Mouse (Mus musculus): ENCODE measurements around the gene Fbxw17.
"Not testable (repeated sequence)": the region's sequence is repeated elsewhere in the genome, so short reads cannot be mapped to it uniquely, and the experiment has no call there.

Fbxw17 gene

DNA sequence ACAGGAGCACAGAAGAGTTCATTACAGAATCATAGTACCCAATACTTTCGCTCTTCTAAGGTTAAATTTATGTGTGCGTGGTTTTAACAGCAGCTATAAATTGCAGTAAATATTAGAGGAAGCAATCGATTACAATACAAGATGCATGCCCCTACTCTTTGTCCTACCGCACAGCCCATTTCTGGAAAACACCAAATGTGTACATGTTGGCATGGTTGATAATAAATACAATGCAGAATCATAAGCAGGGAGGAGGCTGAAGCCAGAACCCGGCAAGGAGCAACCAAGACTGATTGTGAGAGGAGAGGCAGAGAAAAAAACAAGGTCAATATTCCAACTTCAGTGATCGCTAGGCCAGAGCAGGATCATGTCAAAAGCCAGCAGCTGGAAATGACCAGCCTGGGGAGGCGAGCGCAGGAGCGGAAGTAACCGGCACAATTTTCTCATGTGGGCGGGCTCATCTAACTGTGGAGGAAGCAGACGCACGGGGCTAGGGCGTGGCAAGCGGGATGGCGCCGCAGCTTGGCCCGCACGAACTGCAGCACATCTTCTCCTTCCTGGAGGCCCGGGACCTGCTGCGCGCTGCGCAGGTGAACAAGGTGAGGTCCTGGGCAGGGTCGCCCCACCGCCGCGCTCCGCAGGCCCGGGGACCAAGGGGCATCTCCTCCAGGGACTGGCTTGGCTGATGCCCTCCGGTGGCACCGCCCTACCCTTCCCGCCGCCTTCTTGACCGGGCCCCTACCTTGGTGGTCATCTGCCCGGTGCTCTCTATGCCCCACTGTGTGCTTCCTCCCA, at the start of gene Fbxw17:
Fbxw17 (plus strand) TSS at position 476 of the 795 bp plus-strand sequence.
- DNase-seq = peak; percentile 63 to 69

DNA sequence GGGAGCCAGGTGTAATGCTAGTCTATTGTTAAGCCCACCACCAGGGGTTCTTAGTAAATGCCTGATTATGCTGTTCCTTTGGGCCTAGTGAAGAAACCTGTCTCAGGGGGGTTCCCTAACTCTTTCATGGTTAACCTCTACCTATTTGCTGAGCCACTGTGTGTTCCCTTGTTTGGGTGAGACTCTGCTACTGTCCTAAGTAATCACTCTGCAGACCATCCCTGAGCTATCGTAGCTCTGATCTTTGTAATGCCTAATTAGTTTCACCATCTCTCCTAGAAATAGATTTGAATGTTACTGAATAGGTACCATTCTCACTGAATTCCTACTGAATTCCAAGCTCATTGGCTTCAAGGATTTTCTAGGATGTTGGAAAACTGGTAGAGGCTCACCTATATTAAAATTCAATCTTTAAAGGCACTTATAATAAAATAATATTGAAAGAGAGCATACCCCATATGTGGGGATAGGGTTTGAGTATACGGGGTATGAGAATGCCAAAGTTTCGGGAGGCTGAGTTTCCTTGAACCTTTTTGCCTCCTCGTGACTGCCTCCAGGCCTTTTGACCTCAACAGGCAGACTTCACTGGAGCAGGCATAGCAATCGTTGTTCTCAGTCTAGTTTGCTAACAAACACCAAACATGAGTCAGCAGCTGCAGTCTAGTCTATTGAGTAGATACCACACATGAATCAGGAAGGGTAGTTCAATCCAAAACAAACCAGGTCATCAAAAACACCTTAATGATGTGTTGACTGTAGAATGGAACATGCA, 44.5 kb upstream of the Fbxw17 start:
- not testable (repeated sequence) for DNase-seq

DNA sequence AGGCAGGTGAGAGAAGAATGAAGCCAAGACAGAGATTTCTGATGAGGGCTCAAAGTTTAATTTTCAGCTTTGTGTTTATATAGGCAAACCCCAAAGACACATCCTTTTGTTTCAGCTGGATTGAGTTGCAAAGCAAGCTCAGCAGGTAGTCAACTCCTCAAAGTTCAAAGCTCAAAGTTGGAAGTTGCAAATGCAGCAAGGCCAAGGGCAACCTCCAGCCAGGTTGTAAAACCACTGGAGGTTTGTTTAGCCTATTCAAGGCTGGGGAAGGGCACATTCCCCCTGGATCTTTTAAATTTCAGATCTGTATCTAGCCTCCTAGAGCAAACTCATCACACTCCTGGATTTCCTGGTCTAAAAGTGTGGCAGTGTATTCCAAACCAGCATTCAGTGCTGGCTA, 28.5 kb upstream of the Fbxw17 start:
- DNase-seq = peak in 1 of 2 experiments; percentile 17

DNA sequence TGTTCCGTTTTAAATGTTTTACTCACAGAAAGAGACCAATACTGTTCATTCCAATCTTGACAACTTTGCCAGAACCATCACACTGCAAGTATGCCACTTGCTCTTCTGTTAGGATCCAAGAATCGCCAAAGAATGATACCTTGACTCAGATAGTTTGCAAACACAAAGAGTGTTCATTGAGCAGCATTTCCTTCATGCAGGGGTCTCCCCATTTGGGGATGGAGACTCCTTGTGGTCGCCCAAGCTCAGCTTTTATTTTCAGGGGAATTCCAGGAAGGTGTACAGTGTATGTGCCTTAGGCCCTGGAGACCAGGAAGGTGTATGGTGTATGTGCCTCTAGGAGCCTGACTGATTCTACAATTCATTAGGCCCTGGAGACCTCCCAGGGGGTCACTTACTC, 757 bp downstream of the Fbxw17 start:
- no peak for DNase-seq

DNA sequence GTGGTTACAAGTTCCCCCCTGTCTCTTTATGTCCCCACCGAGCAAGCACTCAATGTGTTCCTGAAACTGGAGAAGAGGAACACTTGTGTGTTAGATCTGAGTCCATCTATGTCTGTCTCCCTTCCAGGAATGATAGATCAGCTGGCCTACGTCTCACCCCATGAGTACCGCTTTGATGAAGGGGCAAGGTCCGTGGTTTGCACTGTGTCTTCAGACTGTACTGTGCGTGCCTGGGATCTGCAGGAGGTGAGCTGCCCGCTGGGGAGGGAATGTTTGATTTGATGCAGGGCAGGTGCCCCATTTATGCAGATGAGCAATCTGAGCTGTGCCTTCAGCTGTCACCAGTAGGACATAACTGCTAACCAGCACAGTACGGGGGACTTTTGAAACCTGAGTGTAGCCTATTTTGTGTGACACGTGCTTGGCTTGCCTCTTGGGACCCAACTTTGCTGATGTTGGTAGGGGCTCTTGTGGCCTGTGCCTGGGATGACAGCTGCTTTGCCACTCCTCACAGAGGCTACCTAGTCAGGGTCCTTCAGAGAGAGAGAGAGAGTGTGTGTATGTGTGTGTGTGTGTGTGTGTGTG, 6.1 kb downstream of the Fbxw17 start:
- peak; percentile 4 to 9 for DNase-seq

DNA sequence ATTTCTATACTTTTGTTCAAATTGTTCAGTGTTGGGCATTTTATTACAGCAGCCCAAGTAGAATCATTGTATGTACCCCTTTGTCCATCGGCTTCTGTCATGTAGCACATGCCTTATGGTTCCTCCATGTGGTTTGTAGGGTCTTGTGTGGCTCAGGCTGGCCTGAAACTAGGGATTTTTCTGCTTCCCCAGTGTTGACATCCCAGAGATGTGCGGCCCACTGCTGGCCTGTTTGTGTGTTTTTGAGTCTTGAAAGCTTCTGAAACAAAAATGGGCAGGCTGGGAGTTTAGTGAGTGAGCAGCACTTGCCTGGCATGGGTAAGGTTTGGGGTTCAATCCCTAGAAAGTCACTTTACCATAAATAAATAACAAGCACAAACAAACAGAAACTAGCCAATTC, 6.9 kb downstream of the Fbxw17 start:
- no peak for DNase-seq

DNA sequence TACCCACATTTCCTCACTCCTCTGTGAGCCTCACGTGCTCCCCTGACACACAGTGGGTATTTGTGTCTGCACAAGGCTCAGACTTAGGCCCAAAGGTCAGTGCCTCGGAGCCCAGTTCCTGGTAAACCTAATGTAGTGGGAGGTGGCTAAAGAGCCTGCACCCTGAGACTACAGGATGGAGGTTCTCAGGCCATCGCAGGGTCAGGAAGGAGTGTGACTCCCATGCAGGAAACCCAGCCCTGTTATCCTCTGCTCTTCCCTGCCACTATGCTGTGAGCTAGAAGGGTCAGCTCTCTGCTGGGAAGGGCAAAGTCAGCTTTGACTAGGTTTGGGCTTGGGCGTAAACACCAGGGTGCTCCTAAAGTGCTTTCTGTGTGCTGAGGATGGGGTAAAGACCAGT, 9.0 kb downstream of the Fbxw17 start:
- no peak for DNase-seq

DNA sequence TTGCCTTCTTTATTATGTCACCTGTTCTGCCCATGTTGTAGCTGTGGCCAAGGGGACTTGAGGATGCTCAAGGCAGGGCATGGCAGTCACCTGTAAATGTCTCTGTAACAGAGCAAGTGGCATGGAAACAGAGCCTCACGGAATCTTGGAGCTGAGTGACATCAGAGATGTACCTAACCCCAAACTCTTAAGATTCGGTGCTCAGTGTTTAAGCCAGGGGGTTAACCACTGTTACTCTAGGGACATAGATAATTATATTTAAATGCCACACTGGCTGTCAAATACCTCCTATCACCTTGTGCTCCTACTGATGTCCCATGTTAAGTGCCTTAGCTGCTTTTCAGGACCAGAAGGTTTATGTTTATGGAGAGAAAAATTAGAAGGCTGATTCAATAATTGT, 26.1 kb downstream of the Fbxw17 start, which contains the start of gene Gm47429:
Gm47429 (minus strand) TSS at position 101 of the 400 bp plus-strand sequence.
- no peak for DNase-seq

DNA sequence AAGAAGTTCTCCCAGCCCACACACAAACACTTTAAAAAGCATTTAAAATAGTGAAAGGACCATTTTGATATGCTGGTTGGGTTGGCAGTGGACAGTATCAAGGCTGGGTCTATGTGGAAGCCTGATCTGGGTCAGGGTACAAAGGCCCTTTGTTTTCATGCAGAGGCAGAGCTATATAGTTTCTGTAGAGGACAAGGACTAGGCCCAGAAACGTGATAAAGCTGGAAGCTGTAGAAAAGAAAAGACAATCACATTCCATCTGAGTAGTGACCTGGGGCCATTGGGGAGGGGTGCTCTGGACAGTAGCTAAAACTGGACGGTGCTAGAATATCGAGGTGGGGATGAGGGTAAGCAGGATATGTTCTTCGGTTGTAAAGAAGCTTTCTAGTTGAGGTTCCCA, 27.6 kb downstream of the Fbxw17 start:
- DNase-seq = no peak

DNA sequence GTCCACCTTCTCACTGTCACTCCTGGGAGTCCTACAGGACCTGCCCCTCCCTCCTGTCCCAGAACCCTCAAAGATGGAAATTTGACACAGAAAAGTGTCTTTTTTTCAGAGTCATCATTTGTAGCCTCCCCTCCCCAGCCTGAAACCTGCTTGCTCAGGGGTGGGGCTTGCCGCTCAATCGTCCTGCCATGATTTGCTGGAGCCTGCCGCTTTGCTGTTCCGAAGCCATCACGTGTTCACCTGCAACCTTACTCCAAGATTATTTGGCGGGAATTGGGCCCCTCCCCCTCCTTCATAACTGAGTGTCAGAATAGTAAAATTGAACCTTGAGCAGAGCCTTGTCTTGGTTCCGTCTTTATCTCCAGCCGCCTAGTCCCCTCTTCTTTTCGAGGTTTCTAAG, 34.6 kb downstream of the Fbxw17 start:
- not testable (repeated sequence) for DNase-seq

DNA sequence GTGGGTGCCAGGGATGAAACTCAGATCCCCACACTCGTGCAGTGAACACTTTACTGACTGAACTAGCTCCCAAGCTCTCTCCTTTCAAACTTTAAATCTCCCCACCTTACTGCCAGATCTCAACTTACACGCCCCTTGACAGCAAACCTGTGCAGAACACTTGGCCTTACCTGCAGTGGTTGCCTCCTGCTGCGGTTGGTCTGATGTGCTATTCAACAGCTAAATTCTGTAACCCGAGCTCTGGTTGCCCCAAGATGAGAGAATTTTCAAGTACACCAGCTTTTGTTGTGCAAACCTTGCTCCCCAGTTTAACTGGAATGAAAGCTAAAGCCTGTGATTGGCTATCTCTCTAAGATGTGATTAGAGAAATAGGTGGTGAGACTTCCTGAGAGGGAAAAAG, 35.8 kb downstream of the Fbxw17 start:
- no peak for DNase-seq

DNA sequence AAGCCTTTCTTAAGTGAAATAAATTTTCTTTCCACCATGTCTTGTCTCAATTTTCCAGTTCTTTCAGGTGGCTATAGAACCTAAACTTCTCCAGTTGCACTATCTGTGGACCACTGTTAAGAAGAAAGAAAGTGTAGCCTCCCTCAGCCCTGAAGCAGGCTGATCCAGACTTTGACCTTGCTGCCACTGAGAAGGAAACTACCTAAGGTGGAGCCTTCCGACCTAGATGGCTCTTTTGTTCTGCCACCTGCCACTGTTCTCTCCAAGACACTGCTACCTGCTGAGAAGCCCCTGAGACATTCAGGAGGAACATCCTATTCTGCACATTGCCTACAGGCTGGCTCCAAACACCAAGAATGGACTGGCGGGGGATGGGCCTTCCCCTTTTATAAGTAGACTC, 42.8 kb downstream of the Fbxw17 start:
- DNase-seq = not testable (repeated sequence)

DNA sequence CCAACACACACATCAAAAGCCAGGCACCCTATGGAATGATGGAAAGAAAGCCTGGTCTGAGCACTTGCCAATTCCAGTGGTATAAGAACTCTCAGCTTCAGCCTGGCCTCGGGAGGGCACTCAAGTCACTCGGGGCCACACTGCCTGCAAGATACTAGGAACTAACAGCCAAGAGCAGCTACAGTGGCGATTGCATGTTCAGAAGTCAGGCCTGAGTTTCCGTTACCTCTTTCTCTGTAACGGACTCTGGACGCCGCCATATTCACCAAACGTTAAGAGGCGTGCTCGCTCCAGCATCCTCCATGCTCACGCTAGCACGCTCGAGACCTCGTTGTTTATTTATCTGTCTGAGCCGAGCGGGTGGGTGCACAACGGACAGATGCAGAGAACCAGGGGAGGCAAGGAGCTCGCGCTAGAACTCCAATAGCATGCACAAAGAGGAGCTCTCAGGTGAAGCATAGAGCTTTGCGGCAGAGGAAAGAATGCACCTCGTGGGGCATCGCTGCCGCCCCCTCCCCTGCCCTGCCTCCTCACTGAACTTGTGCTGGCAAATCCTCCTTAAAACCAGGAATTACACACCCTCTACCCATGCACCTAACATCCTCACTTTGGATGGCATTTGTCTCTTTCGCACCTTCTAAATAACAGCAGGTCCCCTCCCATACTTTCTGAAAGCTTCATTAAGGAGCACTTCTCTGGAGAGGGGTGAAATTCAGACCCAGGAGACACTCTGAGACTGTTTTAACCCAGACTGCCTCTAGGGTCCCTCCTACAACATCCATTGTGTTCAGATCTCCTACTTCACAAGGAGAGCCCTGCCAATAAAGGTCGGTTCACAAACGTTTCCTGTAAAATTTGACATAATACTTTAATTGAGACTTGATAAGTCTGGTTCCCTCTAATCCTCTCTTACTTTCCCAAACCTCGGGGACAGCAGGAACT, 47.2 kb downstream of the Fbxw17 start:
- DNase-seq = peak in 1 of 2 experiments; percentile 14

DNA sequence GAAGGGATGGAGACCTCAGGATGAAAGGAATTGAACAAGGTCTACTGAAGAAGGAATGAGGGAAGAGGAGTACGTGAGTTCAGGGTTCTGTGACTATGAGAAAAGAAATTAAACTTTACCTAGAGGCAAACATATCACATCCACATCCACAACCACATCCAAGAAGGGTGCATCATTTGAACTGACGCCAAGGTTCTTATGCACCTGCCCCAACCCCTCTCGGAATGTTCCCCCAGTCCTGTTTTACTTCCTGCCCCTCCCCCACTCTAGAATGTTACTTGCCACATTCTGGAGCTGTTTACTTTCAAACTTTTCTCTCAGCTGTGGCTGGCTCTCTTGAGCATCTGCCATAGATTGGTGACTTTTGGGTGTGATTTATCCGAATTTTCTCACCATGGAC, 49.3 kb downstream of the Fbxw17 start, which contains the start of gene Nutm2:
Nutm2 (plus strand) TSS at position 301 of the 400 bp plus-strand sequence.
- no peak for DNase-seq

All from kidney, adult 8-10 months (tissue).